Mouse (Mus musculus) forebrain, embryonic 14.5 days (tissue): ENCODE data around the gene Mmd2. TPM values are rescaled to one million over a fixed set of nuclear protein-coding genes. Genes with fewer than 3 reads are reported as not detected.

Experiments used
- ATAC-seq: fragments of 200-750 bp; cut with Nextera tagmentation; 2 replicates; pipeline ENCODE4 v1.8.0; 2017; ENCODE audit warnings: mild to moderate bottlenecking, moderate library complexity
- DNase-seq: peaks from one replicate; pipeline ENCODE4 v3.0.0-alpha.2; 2015; ENCODE audit warnings: low spot score
- H3K27ac ChIP-seq: fragments of 300-500 bp; sonication (generic); 2 replicates; pipeline ENCODE4 v1.5.1; 2014; ENCODE audit warnings: low read depth, mild to moderate bottlenecking, control low read depth, low read length, moderate library complexity
- H3K27me3 ChIP-seq: fragments of 300-500 bp; sonication (generic); replicated peaks from 2 replicates; pipeline ENCODE4 v1.6.1; 2014; ENCODE audit warnings: low read length, control low read depth, mixed read lengths; ENCODE audit not compliant: control insufficient read depth, insufficient read depth
- H3K36me3 ChIP-seq: fragments of 300-500 bp; sonication (generic); 2 replicates; pipeline ENCODE4 v1.6.1; 2014; ENCODE audit warnings: low read length, control low read depth; ENCODE audit not compliant: control insufficient read depth, insufficient read depth
- H3K4me1 ChIP-seq: fragments of 300-500 bp; sonication (generic); 2 replicates; pipeline ENCODE4 v1.6.1; 2014; ENCODE audit warnings: antibody characterized with exemption, low read length, control low read depth; ENCODE audit not compliant: control insufficient read depth, insufficient read depth
- H3K4me2 ChIP-seq: fragments of 300-500 bp; sonication (generic); 2 replicates; pipeline ENCODE4 v1.6.1; 2014; ENCODE audit warnings: mild to moderate bottlenecking, control low read depth, low read length
- H3K4me3 ChIP-seq: fragments of 300-500 bp; sonication (generic); 2 replicates; pipeline ENCODE4 v1.5.1; 2014; ENCODE audit warnings: low read depth, low read length, control low read depth
- H3K9ac ChIP-seq: fragments of 300-500 bp; sonication (generic); 2 replicates; pipeline ENCODE4 v1.6.1; 2014; ENCODE audit warnings: mild to moderate bottlenecking, low read length, control low read depth, moderate library complexity
- H3K9me3 ChIP-seq: fragments of 300-500 bp; sonication (generic); replicated peaks from 2 replicates; pipeline ENCODE4 v1.6.1; 2016; ENCODE audit warnings: low read length, control low read depth, mixed read lengths; ENCODE audit not compliant: control insufficient read depth
- WGBS: fragments of 180-500 bp; shearing (Covaris S2); extraction: QIAGEN DNeasy Blood & Tissue Kit; methylation state at CpG from one replicate; pipeline ENCODE4 v1.1.7; 2014; 5-methylcytosine and 5-hydroxymethylcytosine counted together
- polyA plus RNA-seq: library from polyadenylated mRNA; unstranded; fragments of >200 nt; fragmentation: Nextera tagmentation; extraction: Ambion mirVana; gene quantifications from 2 replicates; pipeline ENCODE4 v1.2.1, GENCODE M21; 2014

Mmd2 gene
- polyA plus RNA-seq, 1 experiment from 2014 or later, result 71.9 TPM

GRCm38 (mm10) chr5:142595698-142596097, 12.9 kb downstream of the Mmd2 start:
- 49% methylated on average over 3 of the region's 3 CpGs for WGBS
- Histone ChIP-seq H3K27ac (peak overlapping the region; percentile 75), H3K4me1 (peaks cover 9% of the 10 kb centered on the region), H3K9me3 (no peaks in the 10 kb centered on the region), H3K36me3 (no peaks in the 10 kb centered on the region), H3K27me3 (no peaks in the 10 kb centered on the region), H3K4me2 (no peak overlapping the region), H3K9ac (no peak overlapping the region), H3K4me3 (no peak overlapping the region)
- ATAC-seq (peak; percentile 79), DNase-seq (peak; percentile 78)

DNA sequence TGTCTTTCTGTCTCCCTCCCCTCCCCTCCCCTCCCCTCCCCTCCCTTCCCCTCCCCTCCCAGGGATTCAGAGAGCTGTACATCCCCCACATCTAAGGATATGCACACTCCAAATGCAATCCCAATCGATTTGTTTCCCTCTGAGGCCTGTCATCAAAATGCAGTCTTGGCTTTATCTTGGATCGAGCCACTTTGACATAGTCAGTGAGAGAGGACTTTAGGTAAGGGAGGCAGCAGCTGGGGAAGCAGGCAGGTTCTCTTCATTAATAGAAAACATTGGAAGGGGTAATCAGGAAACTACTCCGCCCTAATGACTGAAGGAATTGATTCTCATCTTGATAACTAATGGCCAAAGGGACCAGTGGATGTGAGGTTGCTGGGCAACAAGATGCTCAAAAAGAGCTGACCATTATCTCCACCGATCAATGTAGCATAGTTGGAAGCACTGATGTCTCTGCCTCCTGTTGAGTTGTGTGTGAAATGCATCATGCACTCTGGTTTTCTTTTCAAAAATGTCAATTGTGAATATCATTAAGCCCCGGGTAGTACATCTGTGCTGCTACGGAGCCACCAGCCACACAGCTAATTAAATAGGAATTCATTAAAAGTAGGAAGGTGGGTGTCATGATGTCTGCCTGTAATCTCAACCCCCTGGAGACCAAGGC, 17.5 kb downstream of the Mmd2 start:
- H3K4me1 ChIP-seq, result peaks cover 35% of the 10 kb centered on the region
- H3K36me3 ChIP-seq, result no peaks in the 10 kb centered on the region
- no peaks in the 10 kb centered on the region for H3K27me3 ChIP-seq
- H3K9me3 ChIP-seq, result no peaks in the 10 kb centered on the region
- 31% methylated on average over 6 of the region's 6 CpGs for WGBS
- no peak overlapping the region for H3K4me3 ChIP-seq
- H3K4me2 ChIP-seq, result no peak overlapping the region
- no peak overlapping the region for H3K9ac ChIP-seq
- ATAC-seq (peak; percentile 47; the same call in 1 of the 2 replicates), DNase-seq (peak; percentile 70)
- peak overlapping the region; percentile 92 for H3K27ac ChIP-seq

GRCm38 (mm10) chr5:142583616-142584126, 24.9 kb downstream of the Mmd2 start:
- ATAC-seq (peak; percentile 93), DNase-seq (peak; percentile 92)
- no peak overlapping the region for H3K4me3 ChIP-seq
- H3K27ac ChIP-seq, result peak overlapping the region; percentile 83
- H3K27me3 ChIP-seq, result no peaks in the 10 kb centered on the region
- peaks cover 11% of the 10 kb centered on the region for H3K36me3 ChIP-seq
- H3K9me3 ChIP-seq, result no peaks in the 10 kb centered on the region
- no peak overlapping the region for H3K9ac ChIP-seq
- H3K4me2 ChIP-seq, result peak overlapping the region; percentile 6; the same call in 1 of the 2 replicates
- H3K4me1 ChIP-seq, result peaks cover 16% of the 10 kb centered on the region
- 8% methylated on average over 14 of the region's 14 CpGs for WGBS

GRCm38 (mm10) chr5:142581517-142581916, 27.1 kb downstream of the Mmd2 start:
- Histone ChIP-seq H3K4me2 (no peak overlapping the region), H3K36me3 (peaks cover 17% of the 10 kb centered on the region), H3K4me1 (peaks cover 6% of the 10 kb centered on the region; the same call in 1 of the 2 replicates), H3K9ac (no peak overlapping the region), H3K4me3 (no peak overlapping the region), H3K27ac (no peak overlapping the region), H3K27me3 (no peaks in the 10 kb centered on the region), H3K9me3 (no peaks in the 10 kb centered on the region)
- 14% methylated on average over 5 of the region's 5 CpGs for WGBS
- ATAC-seq (peak; percentile 32), DNase-seq (peak; percentile 85)

DNA sequence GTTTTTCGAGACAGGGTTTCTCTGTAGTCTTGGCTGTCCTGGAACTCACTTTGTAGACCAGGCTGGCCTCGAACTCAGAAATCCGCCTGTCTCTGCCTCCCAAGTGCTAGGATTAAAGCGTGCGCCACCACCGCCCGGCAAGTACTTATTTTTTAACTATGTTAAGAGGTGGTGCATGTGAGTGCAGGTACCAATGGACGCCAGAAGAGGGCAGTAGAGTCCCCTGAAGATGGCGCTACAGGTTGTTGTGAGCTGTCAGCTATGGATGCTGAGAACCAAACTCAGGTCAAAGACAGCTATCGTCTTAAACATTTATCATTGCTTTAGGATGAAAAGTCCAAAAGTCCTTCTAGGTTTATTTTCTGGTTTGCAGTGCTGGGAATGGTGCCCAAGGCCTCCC, 30.4 kb downstream of the Mmd2 start:
- no peak overlapping the region for H3K27ac ChIP-seq
- H3K4me3 ChIP-seq, result no peak overlapping the region
- no peaks in the 10 kb centered on the region for H3K4me1 ChIP-seq
- no peak overlapping the region for H3K4me2 ChIP-seq
- no peak overlapping the region for H3K9ac ChIP-seq
- WGBS, result 88% methylated on average over 10 of the region's 10 CpGs
- H3K27me3 ChIP-seq, result no peaks in the 10 kb centered on the region
- H3K36me3 ChIP-seq, result peaks cover 16% of the 10 kb centered on the region
- no peaks in the 10 kb centered on the region for H3K9me3 ChIP-seq
- DNase-seq (no peak), ATAC-seq (no peak)

GRCm38 (mm10) chr5:142576832-142577231, 31.8 kb downstream of the Mmd2 start:
- Histone ChIP-seq H3K36me3 (peaks cover 26% of the 10 kb centered on the region), H3K27me3 (no peaks in the 10 kb centered on the region), H3K4me2 (no peak overlapping the region), H3K9me3 (no peaks in the 10 kb centered on the region), H3K27ac (no peak overlapping the region), H3K4me1 (no peaks in the 10 kb centered on the region), H3K4me3 (no peak overlapping the region), H3K9ac (no peak overlapping the region)
- ATAC-seq, result no peak
- 74% methylated on average over 7 of the region's 7 CpGs for WGBS
- peak; percentile 51 for DNase-seq

DNA sequence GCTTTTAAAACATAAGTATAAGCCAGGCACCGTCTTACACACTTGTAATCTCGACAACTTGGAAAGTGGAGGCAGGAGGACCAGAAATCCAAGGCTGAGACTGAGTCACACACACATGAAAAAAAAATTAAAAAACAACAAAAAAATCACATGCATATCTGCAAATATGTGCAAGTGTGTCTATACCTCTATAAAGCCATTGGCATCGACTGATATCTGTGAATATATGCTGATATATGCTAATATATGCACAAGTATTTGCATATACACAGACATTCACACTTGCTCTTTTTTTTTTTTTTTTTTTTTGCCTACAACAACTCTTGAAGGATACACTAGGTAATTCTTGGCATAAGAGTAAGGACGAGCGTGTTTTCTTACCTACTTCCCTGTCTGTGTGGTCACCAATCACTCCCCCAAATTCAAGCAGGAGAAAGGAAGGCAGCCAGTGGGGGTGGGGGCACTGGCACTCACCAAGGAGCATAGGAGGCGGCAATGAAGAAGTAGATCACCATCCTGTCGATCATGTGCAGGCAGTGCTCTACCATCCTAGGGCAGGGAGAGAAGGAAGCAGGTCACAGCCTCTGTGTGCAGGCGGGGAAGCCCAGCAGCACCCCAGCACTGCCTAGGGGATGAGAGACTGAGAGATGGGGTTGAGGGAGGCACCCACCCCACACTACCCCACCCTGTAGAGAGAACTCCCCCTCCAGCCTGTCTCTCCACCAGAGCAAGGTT, 34.1 kb downstream of the Mmd2 start:
- Histone ChIP-seq H3K27ac (peak overlapping the region; percentile 62), H3K9ac (no peak overlapping the region), H3K4me1 (no peaks in the 10 kb centered on the region), H3K4me3 (no peak overlapping the region), H3K4me2 (no peak overlapping the region), H3K9me3 (no peaks in the 10 kb centered on the region), H3K36me3 (peaks cover 28% of the 10 kb centered on the region), H3K27me3 (no peaks in the 10 kb centered on the region)
- peak; percentile 58 for DNase-seq
- 56% methylated on average over 8 of the region's 8 CpGs for WGBS
- peak; percentile 77 for ATAC-seq

GRCm38 (mm10) chr5:142564606-142565005, 44.0 kb downstream of the Mmd2 start:
- Histone ChIP-seq H3K9me3 (no peaks in the 10 kb centered on the region; the same call in 1 of the 2 replicates), H3K36me3 (peaks cover 36% of the 10 kb centered on the region), H3K4me1 (no peaks in the 10 kb centered on the region), H3K4me2 (no peak overlapping the region), H3K4me3 (no peak overlapping the region), H3K9ac (no peak overlapping the region), H3K27ac (no peak overlapping the region), H3K27me3 (no peaks in the 10 kb centered on the region)
- ATAC-seq (no peak), DNase-seq (no peak)
- WGBS, result 100% methylated on average over 1 of the region's 1 CpGs

- peaks cover 11% of the 10 kb centered on the region for H3K36me3 ChIP-seq
- H3K27me3 ChIP-seq, result no peaks in the 10 kb centered on the region
- ATAC-seq, result no peak
- H3K9me3 ChIP-seq, result no peaks in the 10 kb centered on the region
- H3K4me1 ChIP-seq, result no peaks in the 10 kb centered on the region
- no peak overlapping the region for H3K27ac ChIP-seq
- H3K4me2 ChIP-seq, result no peak overlapping the region
- no peak for DNase-seq
- WGBS, result 51% methylated on average over 7 of the region's 7 CpGs
- H3K4me3 ChIP-seq, result no peak overlapping the region
- H3K9ac ChIP-seq, result no peak overlapping the region
Measured at GRCm38 (mm10) chr5:142560261-142560660, 48.3 kb downstream of the Mmd2 start.
